Mouse (Mus musculus): ENCODE measurements around the gene Ano1.

DNA sequence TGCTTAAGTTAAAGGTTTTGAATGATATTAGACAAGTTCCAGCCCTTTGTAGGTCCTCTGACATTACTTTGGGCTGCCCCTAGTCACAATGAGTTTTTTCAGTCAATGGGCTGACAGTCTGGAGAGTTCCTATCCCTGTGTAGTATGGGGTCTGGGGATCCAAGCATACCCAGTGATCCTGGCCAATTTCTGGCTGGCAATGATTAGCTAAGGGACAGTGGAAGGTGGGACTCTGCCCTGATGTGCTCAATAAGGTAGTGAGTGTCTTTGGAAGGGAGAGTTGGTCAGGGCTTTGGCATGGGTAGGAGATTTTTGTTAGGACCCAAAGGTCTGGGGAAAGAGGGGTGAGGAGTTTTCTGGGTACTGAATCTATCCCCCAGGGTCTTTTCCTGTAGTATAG is 180.2 kb downstream of the Ano1 start:
- no peak for TF ChIP-seq CTCF (IDR thresholded peaks at IDR 0.05; ENCODE audit: extremely low read depth, insufficient read depth, low read length)
- no peak for TF ChIP-seq POLR2A (IDR thresholded peaks at IDR 0.05; ENCODE audit: extremely low read depth, insufficient read depth, low read length)
